Comparison of ENCODE assay signal across 13 mouse cellular contexts in the genomic region with DNA sequence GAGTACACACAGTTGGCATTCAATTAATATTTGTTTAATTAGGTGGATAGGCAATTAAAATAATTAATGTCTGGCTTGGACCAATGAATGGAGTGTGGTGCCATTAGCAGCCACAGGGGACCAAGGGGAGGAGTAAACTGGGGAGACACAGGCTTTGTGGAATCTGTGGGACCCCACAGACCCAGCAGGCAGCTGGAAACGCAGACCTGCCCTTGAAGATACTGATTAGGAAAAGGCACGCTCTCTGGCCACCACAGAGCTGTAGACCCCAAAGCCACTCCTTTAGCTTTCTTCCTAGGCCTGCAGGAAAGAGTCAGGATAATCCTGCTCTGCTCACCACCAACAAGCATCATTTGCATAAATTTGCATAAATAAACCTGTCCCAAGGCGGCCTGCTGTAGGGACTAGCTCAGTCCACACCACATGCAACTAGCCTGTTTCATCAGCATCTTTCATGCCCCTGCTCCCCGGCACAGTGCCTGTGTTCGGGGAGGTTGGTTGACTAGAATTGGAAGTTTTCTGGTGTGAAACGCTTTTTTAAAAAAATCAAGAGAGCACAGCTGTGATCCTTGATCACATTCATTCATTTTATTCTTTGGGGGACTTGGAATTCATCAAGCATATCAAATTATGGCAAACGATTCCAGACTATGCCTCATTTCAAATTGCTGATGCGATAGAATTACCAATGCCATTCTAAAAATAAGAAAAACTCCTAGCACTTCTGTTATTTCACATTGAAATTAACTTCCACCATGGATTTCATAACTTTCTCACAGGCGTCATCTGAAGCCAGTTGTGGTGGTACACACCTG. TPM values are rescaled to one million over a fixed set of nuclear protein-coding genes. Genes with fewer than 3 reads are reported as not detected.
DNase-seq lines count a peak whose midpoint lies in the region; ATAC-seq lines count a peak whose summit lies in the region.
"Had no signal": no experiment of that assay in that cellular context is flagged by ENCODE, and none has a peak within 500 bp of the region (broad histone marks: within the 10 kb centered on the region; RNA-seq: fewer than 3 reads in every experiment).

No protein-coding gene starts in this region.

- H3K27ac ChIP-seq in hindbrain, embryonic 10.5 days = peak overlapping the region; percentile 77
- H3K27ac ChIP-seq in midbrain, embryonic 15.5 days = peak overlapping the region; percentile 65
- H3K27ac ChIP-seq: limb, embryonic 13.5 days; stomach, embryonic 15.5 days had no signal

- no peak overlapping the region for H3K4me3 ChIP-seq in hindbrain, embryonic 10.5 days
- no peak overlapping the region for H3K4me3 ChIP-seq in midbrain, embryonic 15.5 days
- H3K4me3 ChIP-seq: heart, embryonic 12.5 days; limb, embryonic 13.5 days; stomach, embryonic 15.5 days had no signal

- peaks cover 17% of the 10 kb centered on the region for H3K36me3 ChIP-seq in hindbrain, embryonic 10.5 days
- no peaks in the 10 kb centered on the region for H3K36me3 ChIP-seq in midbrain, embryonic 15.5 days (replicated peaks)
- H3K36me3 ChIP-seq: heart, embryonic 12.5 days; stomach, embryonic 15.5 days had no signal

- peak; percentile 81 for ATAC-seq in midbrain, embryonic 15.5 days (replicated peaks)
- no peak for ATAC-seq in megakaryocyte, adult 5-6 weeks (ENCODE audit: poor library complexity, severe bottlenecking)
- ATAC-seq in erythroid progenitor cell, adult 5-6 weeks (replicated peaks; ENCODE audit: low FRiP score, poor library complexity, severe bottlenecking) = no peak
- ATAC-seq: activated CD4-positive, CD25-positive, alpha-beta regulatory T cell, adult 4 months had no signal

- no peaks in the 10 kb centered on the region for H3K9me3 ChIP-seq in hindbrain, embryonic 10.5 days
- H3K9me3 ChIP-seq in midbrain, embryonic 15.5 days = no peaks in the 10 kb centered on the region
- H3K9me3 ChIP-seq: heart, embryonic 12.5 days; limb, embryonic 13.5 days; stomach, embryonic 15.5 days had no signal

- peaks cover 47% of the 10 kb centered on the region for H3K4me1 ChIP-seq in hindbrain, embryonic 10.5 days (replicated peaks)
- peaks cover 56% of the 10 kb centered on the region for H3K4me1 ChIP-seq in midbrain, embryonic 15.5 days
- H3K4me1 ChIP-seq: heart, embryonic 12.5 days; stomach, embryonic 15.5 days had no signal

- peak; percentile 86 for DNase-seq in Muller cell, postnatal 12 days (ENCODE audit: inconsistent ontology term)
- peak; percentile 61 for DNase-seq in brain, adult 2 months (ENCODE audit: low read depth, low spot score)
- no peak for DNase-seq in hindbrain, embryonic 10.5 days (ENCODE audit: low spot score)
- DNase-seq in embryo, embryonic 10 days (ENCODE audit: low spot score) = no peak
- DNase-seq: embryo, embryonic 11 days; lung, embryonic 14.5 days had no signal

- 53% methylated on average over 9 of the region's 9 CpGs for WGBS in hindbrain, embryonic 10.5 days
- WGBS in midbrain, embryonic 15.5 days = 23% methylated on average over 9 of the region's 9 CpGs

- no peaks in the 10 kb centered on the region for H3K27me3 ChIP-seq in hindbrain, embryonic 10.5 days (ENCODE audit: insufficient read depth, poor library complexity, severe bottlenecking)
- no peaks in the 10 kb centered on the region for H3K27me3 ChIP-seq in midbrain, embryonic 15.5 days (replicated peaks)
- H3K27me3 ChIP-seq: heart, embryonic 12.5 days; limb, embryonic 13.5 days; stomach, embryonic 15.5 days had no signal

- H3K9ac ChIP-seq in midbrain, embryonic 15.5 days = no peak overlapping the region
- H3K9ac ChIP-seq: heart, embryonic 12.5 days; limb, embryonic 13.5 days; lung, embryonic 14.5 days; stomach, embryonic 15.5 days had no signal

- no peak overlapping the region; the same call in 1 of the 2 replicates for H3K4me2 ChIP-seq in midbrain, embryonic 15.5 days
- H3K4me2 ChIP-seq: heart, embryonic 12.5 days; limb, embryonic 13.5 days; lung, embryonic 14.5 days; stomach, embryonic 15.5 days had no signal

RNA-seq across cellular contexts. Expression of a gene that starts 8.1 kb away (rescaled TPM):
- polyA plus RNA-seq in hindbrain, embryonic 10.5 days (2016; fragmentation: Nextera tagmentation; extraction: Ambion mirVana) = 22.6 and 30.1 TPM in 2 replicates
- polyA plus RNA-seq in midbrain, embryonic 15.5 days (2015; fragmentation: Nextera tagmentation; extraction: Ambion mirVana) = 88.4 and 96.8 TPM in 2 replicates
- total RNA-seq in megakaryocyte, adult 5-6 weeks (2015) = 0.18 TPM in 1 of 2 replicates, not detected in the other
- total RNA-seq in megakaryocyte, adult 5-6 weeks (2017) = not detected in 2 replicates
- total RNA-seq in erythroid progenitor cell, adult 5-6 weeks (2015; ENCODE audit: low replicate concordance) = not detected in 2 replicates
- under 0.01 TPM in 1 of 2 replicates, not detected in the other for total RNA-seq in erythroid progenitor cell, adult 5-6 weeks (2017; ENCODE audit: low replicate concordance)

Comparison
In these comparisons a context has a peak if more than half of its experiments do, and no peak if none do; other contexts are left out.
1. DNase-seq: peak in Muller cell, postnatal 12 days (single experiment) and brain, adult 2 months (single experiment); none in hindbrain, embryonic 10.5 days (single experiment) and embryo, embryonic 10 days (single experiment).